Mouse (Mus musculus) forelimb bud, embryonic 11.5 days (tissue): ENCODE data around the gene Gm21969.

Experiments
- DNase-seq: peaks from one replicate; pipeline ENCODE4 v3.0.0-alpha.2; 2012; ENCODE audit warnings: low read depth, low spot score

Gm21969 gene

GRCm38 (mm10) chr4:139602357-139603244 is at the start of gene Gm21969:
Gene Gm21969 (plus strand): TSS chr4:139603186.
- peak; percentile 61 for DNase-seq

- no peak for DNase-seq
These were observed 47.8 kb upstream of the Gm21969 start for GRCm38 (mm10) chr4:139555235-139555634.

- DNase-seq: no peak
These were observed 47.0 kb upstream of the Gm21969 start for GRCm38 (mm10) chr4:139555951-139556350.

- no peak for DNase-seq
These were observed 34.6 kb upstream of the Gm21969 start for GRCm38 (mm10) chr4:139568361-139568760.

- no peak for DNase-seq
These were observed 32.2 kb upstream of the Gm21969 start for GRCm38 (mm10) chr4:139570756-139571155.

GRCm38 (mm10) chr4:139572928-139573512 is 30.0 kb upstream of the Gm21969 start:
- no peak for DNase-seq

GRCm38 (mm10) chr4:139574156-139574798 is 28.7 kb upstream of the Gm21969 start:
- DNase-seq: peak; percentile 100

- no peak for DNase-seq
These were observed 27.9 kb upstream of the Gm21969 start for GRCm38 (mm10) chr4:139574799-139575672.

- no peak for DNase-seq
These were observed 27.3 kb upstream of the Gm21969 start for GRCm38 (mm10) chr4:139575673-139576003.

GRCm38 (mm10) chr4:139576251-139576880 is 26.6 kb upstream of the Gm21969 start:
- DNase-seq: no peak

GRCm38 (mm10) chr4:139577006-139577405 is 26.0 kb upstream of the Gm21969 start:
- no peak for DNase-seq

GRCm38 (mm10) chr4:139578389-139578788 is 24.6 kb upstream of the Gm21969 start:
- no peak for DNase-seq

- DNase-seq: no peak
These were observed 24.0 kb upstream of the Gm21969 start for GRCm38 (mm10) chr4:139579003-139579402.

- no peak for DNase-seq
These were observed 23.5 kb upstream of the Gm21969 start for GRCm38 (mm10) chr4:139579466-139579865.

- no peak for DNase-seq
These were observed 22.2 kb upstream of the Gm21969 start for GRCm38 (mm10) chr4:139580663-139581336.

- DNase-seq: no peak
These were observed 21.4 kb upstream of the Gm21969 start for GRCm38 (mm10) chr4:139581427-139582051.

GRCm38 (mm10) chr4:139582346-139582745 is 20.6 kb upstream of the Gm21969 start:
- no peak for DNase-seq

GRCm38 (mm10) chr4:139582903-139583302 is 20.1 kb upstream of the Gm21969 start:
- DNase-seq: no peak

GRCm38 (mm10) chr4:139583629-139584245 is 19.2 kb upstream of the Gm21969 start:
- DNase-seq: no peak

- DNase-seq: no peak
These were observed 18.3 kb upstream of the Gm21969 start for GRCm38 (mm10) chr4:139584704-139585103.
